Comparison of ENCODE assay signal across 37 mouse cellular contexts in the genomic region with DNA sequence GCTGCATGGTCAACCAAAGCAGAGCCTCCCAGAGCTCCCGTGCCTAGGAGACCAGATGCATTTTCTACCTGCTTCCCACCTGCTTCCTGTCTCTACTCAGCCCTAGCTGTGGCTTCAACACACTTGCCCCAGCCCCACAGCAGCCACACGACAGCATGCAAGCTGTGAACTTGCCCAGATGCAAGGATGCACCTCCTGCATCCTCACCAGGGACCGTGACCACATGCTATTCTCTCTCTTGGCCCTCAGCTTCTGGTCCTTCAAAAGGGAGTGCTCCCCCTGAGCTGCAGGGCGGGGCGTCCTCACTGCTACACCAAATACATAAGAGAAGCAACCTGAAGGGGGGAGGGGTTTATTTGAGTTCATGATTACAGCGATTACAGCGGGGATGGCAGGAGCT. TPM values are rescaled to one million over a fixed set of nuclear protein-coding genes. Genes with fewer than 3 reads are reported as not detected.
DNase-seq lines count a peak whose midpoint lies in the region; ATAC-seq and TF ChIP-seq lines count a peak whose summit lies in the region.
"Had no signal": no experiment of that assay in that cellular context is flagged by ENCODE, and none has a peak within 500 bp of the region (broad histone marks: within the 10 kb centered on the region; RNA-seq: fewer than 3 reads in every experiment).

No protein-coding gene starts in this region.

- H3K9me3 ChIP-seq in neural tube, embryonic 13.5 days: no peaks in the 10 kb centered on the region
- H3K9me3 ChIP-seq in neural tube, embryonic 15.5 days (replicated peaks): no peaks in the 10 kb centered on the region
- H3K9me3 ChIP-seq: embryonic facial prominence, embryonic 13.5 days; forebrain, embryonic 10.5 days; heart, embryonic 10.5 days; heart, embryonic 15.5 days; hindbrain, embryonic 15.5 days; intestine, embryonic 15.5 days; limb, embryonic 12.5 days; liver, embryonic 15.5 days had no signal

- intact Hi-C loops in gastrocnemius, adult 2 months (cut with DNase I): no loop called here

- H3K9ac ChIP-seq in neural tube, embryonic 13.5 days: no peak overlapping the region
- no peak overlapping the region for H3K9ac ChIP-seq in neural tube, embryonic 15.5 days (replicated peaks)
- H3K9ac ChIP-seq: embryonic facial prominence, embryonic 13.5 days; heart, embryonic 15.5 days; hindbrain, embryonic 15.5 days; intestine, embryonic 15.5 days; limb, embryonic 12.5 days; liver, embryonic 15.5 days; lung, embryonic 14.5 days had no signal

- TF ChIP-seq CTCF in gastrocnemius, adult 2 months (IDR thresholded peaks at IDR 0.05): no peak

- H3K27me3 ChIP-seq in neural tube, embryonic 13.5 days: peaks cover 41% of the 10 kb centered on the region
- H3K27me3 ChIP-seq in neural tube, embryonic 15.5 days (replicated peaks): peaks cover 33% of the 10 kb centered on the region

- no peak overlapping the region for H3K4me2 ChIP-seq in neural tube, embryonic 13.5 days
- H3K4me2 ChIP-seq in neural tube, embryonic 15.5 days: no peak overlapping the region
- H3K4me2 ChIP-seq: embryonic facial prominence, embryonic 13.5 days; heart, embryonic 15.5 days; hindbrain, embryonic 15.5 days; intestine, embryonic 15.5 days; limb, embryonic 12.5 days; liver, embryonic 15.5 days; lung, embryonic 14.5 days had no signal

- peak; percentile 56 for DNase-seq in naive thymus-derived CD4-positive, alpha-beta T cell, adult 2 months (ENCODE audit: low read depth)
- peak; percentile 57 for DNase-seq in thymus, postnatal 0 days (ENCODE audit: low spot score)
- DNase-seq in gastrocnemius, adult 2 months: no peak
- DNase-seq in kidney, postnatal 4 days: no peak
- no peak for DNase-seq in testis, postnatal 10 days (ENCODE audit: low spot score)
- DNase-seq in gastrocnemius, postnatal 25 days: no peak
- DNase-seq: adrenal gland, adult 8-10 months; cerebellum, adult 8-10 months; gastrocnemius, postnatal 14 days; heart, adult 11 months; heart, postnatal 4 days; kidney, adult 2 months; kidney, postnatal 36 days; layer of hippocampus, postnatal 36 days; lung, embryonic 14.5 days; lung, postnatal 14 days; midbrain, embryonic 14.5 days; right cerebral cortex, adult 18-20 months; spleen, adult 18-20 months had no signal

- no peak overlapping the region for H3K4me3 ChIP-seq in neural tube, embryonic 13.5 days
- H3K4me3 ChIP-seq in neural tube, embryonic 15.5 days (replicated peaks): no peak overlapping the region
- H3K4me3 ChIP-seq in gastrocnemius, adult 2 months: no peak overlapping the region
- H3K4me3 ChIP-seq: embryonic facial prominence, embryonic 13.5 days; forebrain, embryonic 10.5 days; heart, embryonic 10.5 days; heart, embryonic 15.5 days; hindbrain, embryonic 15.5 days; intestine, embryonic 15.5 days; limb, embryonic 12.5 days; liver, embryonic 15.5 days had no signal

- H3K27ac ChIP-seq in neural tube, embryonic 13.5 days (replicated peaks): peak overlapping the region; percentile 18; the same call in 1 of the 2 replicates
- no peak overlapping the region for H3K27ac ChIP-seq in neural tube, embryonic 15.5 days (replicated peaks)
- no peak overlapping the region for H3K27ac ChIP-seq in gastrocnemius, adult 2 months
- H3K27ac ChIP-seq: embryonic facial prominence, embryonic 13.5 days; forebrain, embryonic 10.5 days; heart, embryonic 10.5 days; heart, embryonic 15.5 days; hindbrain, embryonic 15.5 days; intestine, embryonic 15.5 days; limb, embryonic 12.5 days; liver, embryonic 15.5 days had no signal

- no peak for ATAC-seq in neural tube, embryonic 13.5 days (ENCODE audit: low read depth)
- ATAC-seq in neural tube, embryonic 15.5 days (ENCODE audit: low FRiP score): no peak
- ATAC-seq: forebrain, embryonic 16.5 days; intestine, embryonic 15.5 days had no signal

- peaks cover 23% of the 10 kb centered on the region for H3K4me1 ChIP-seq in neural tube, embryonic 13.5 days (replicated peaks)
- peaks cover 19% of the 10 kb centered on the region for H3K4me1 ChIP-seq in neural tube, embryonic 15.5 days
- H3K4me1 ChIP-seq: liver, embryonic 15.5 days had no signal

- 48% methylated on average over 7 of the region's 7 CpGs for WGBS in neural tube, embryonic 13.5 days
- 53% methylated on average over 7 of the region's 7 CpGs for WGBS in neural tube, embryonic 15.5 days

- no peaks in the 10 kb centered on the region for H3K36me3 ChIP-seq in neural tube, embryonic 13.5 days
- no peaks in the 10 kb centered on the region for H3K36me3 ChIP-seq in neural tube, embryonic 15.5 days
- H3K36me3 ChIP-seq: embryonic facial prominence, embryonic 13.5 days; forebrain, embryonic 10.5 days; heart, embryonic 10.5 days; heart, embryonic 15.5 days; hindbrain, embryonic 15.5 days; intestine, embryonic 15.5 days; limb, embryonic 12.5 days; liver, embryonic 15.5 days had no signal

RNA-seq across cellular contexts. Expression of a gene that starts 27.8 kb away (rescaled TPM):
- polyA plus RNA-seq in neural tube, embryonic 13.5 days (2015; fragmentation: Nextera tagmentation; extraction: Ambion mirVana): not detected in 2 replicates
- polyA plus RNA-seq in neural tube, embryonic 15.5 days (2015; fragmentation: Nextera tagmentation; extraction: Ambion mirVana): not detected in 2 replicates
- polyA plus RNA-seq in thymus, postnatal 0 days (2015; fragmentation: Nextera tagmentation; extraction: Ambion mirVana): not detected in 2 replicates
- total RNA-seq in gastrocnemius, adult 2 months (2021): not detected
- not detected for total RNA-seq in gastrocnemius, postnatal 25 days (2021)
- total RNA-seq: adrenal gland, adult 8-10 months; ES-E14; gastrocnemius, postnatal 14 days; heart, postnatal 4 days; layer of hippocampus, postnatal 36 days; left cerebral cortex, postnatal 25 days; liver, adult 2 months; monocyte, adult 5-6 weeks had no signal
- polyA plus RNA-seq: embryonic facial prominence, embryonic 13.5 days; forebrain, embryonic 10.5 days; forebrain, embryonic 16.5 days; heart, embryonic 10.5 days; heart, embryonic 15.5 days; hindbrain, embryonic 15.5 days; intestine, embryonic 15.5 days; kidney, adult 2 months; kidney, embryonic 16.5 days; limb, embryonic 12.5 days; liver, adult 2 months; liver, embryonic 15.5 days; lung, embryonic 14.5 days; midbrain, embryonic 14.5 days; testis, adult 2 months; urinary bladder, adult 2 months had no signal

Comparison
In these comparisons a context has a peak if more than half of its experiments do, and no peak if none do; other contexts are left out.
1. DNase-seq: peak in naive thymus-derived CD4-positive, alpha-beta T cell, adult 2 months (single experiment) and thymus, postnatal 0 days (single experiment); none in gastrocnemius, adult 2 months (single experiment), kidney, postnatal 4 days (0 of 2), testis, postnatal 10 days (single experiment) and gastrocnemius, postnatal 25 days (single experiment).